Mouse (Mus musculus) induced T-regulatory cell, adult 2 months (primary cell): ENCODE data around the gene Akap9.
"Not testable (repeated sequence)": the region's sequence is repeated elsewhere in the genome, so short reads cannot be mapped to it uniquely, and the experiment has no call there.

Experiments
- DNase-seq: peaks from one replicate; pipeline ENCODE4 v3.0.0-alpha.2; 2012; ENCODE audit warnings: low read depth

Akap9 gene

GRCm38 (mm10) chr5:3969114-3969513 lies 41.3 kb downstream of the Akap9 start:
- DNase-seq = no peak

GRCm38 (mm10) chr5:3970936-3971335 lies 43.1 kb downstream of the Akap9 start:
- DNase-seq = no peak

GRCm38 (mm10) chr5:3973764-3974163 lies 45.9 kb downstream of the Akap9 start:
- no peak for DNase-seq

- DNase-seq = no peak
These were observed 47.0 kb downstream of the Akap9 start for GRCm38 (mm10) chr5:3974896-3975295.

- DNase-seq = no peak
These were observed 48.3 kb downstream of the Akap9 start for GRCm38 (mm10) chr5:3976111-3976510.

- no peak for DNase-seq
These were observed 50.0 kb downstream of the Akap9 start for GRCm38 (mm10) chr5:3977904-3978303.

GRCm38 (mm10) chr5:3989608-3990007 lies 61.8 kb downstream of the Akap9 start:
- no peak for DNase-seq

GRCm38 (mm10) chr5:3990499-3990898 lies 62.6 kb downstream of the Akap9 start:
- no peak for DNase-seq

GRCm38 (mm10) chr5:4004531-4005469 lies 76.9 kb downstream of the Akap9 start:
- DNase-seq = no peak

GRCm38 (mm10) chr5:4006606-4007005 lies 78.8 kb downstream of the Akap9 start:
- DNase-seq = no peak

GRCm38 (mm10) chr5:4008266-4008665 lies 80.4 kb downstream of the Akap9 start:
- no peak for DNase-seq

GRCm38 (mm10) chr5:4009540-4009939 lies 81.7 kb downstream of the Akap9 start:
- DNase-seq = no peak

- not testable (repeated sequence) for DNase-seq
These were observed 89.8 kb downstream of the Akap9 start for GRCm38 (mm10) chr5:4017646-4018045.

GRCm38 (mm10) chr5:4019377-4019776 lies 91.5 kb downstream of the Akap9 start:
- DNase-seq = no peak

- no peak for DNase-seq
These were observed 92.2 kb downstream of the Akap9 start for GRCm38 (mm10) chr5:4020018-4020417.

GRCm38 (mm10) chr5:4023186-4023585 lies 95.3 kb downstream of the Akap9 start:
- DNase-seq = no peak

GRCm38 (mm10) chr5:4023742-4024681 lies 96.2 kb downstream of the Akap9 start:
- DNase-seq = no peak

GRCm38 (mm10) chr5:4024727-4025126 lies 96.9 kb downstream of the Akap9 start:
- DNase-seq = no peak

- DNase-seq = not testable (repeated sequence)
These were observed 98.5 kb downstream of the Akap9 start for GRCm38 (mm10) chr5:4026336-4026735.

GRCm38 (mm10) chr5:4028486-4029173 lies 100.8 kb downstream of the Akap9 start:
- DNase-seq = no peak

- no peak for DNase-seq
These were observed 104.0 kb downstream of the Akap9 start for GRCm38 (mm10) chr5:4031846-4032245.

- DNase-seq = no peak
These were observed 108.8 kb downstream of the Akap9 start for GRCm38 (mm10) chr5:4036686-4037085.
